Mouse (Mus musculus) liver, embryonic 12.5 days (tissue): Measurements from ENCODE around the gene Slc1a5. TPM values are rescaled to one million over a fixed set of nuclear protein-coding genes. Genes with fewer than 3 reads are reported as not detected.

ENCODE experiments used
- ATAC-seq: fragments of 200-750 bp; cut with Nextera tagmentation; 2 replicates; pipeline ENCODE4 v1.8.0; 2017; ENCODE audit warnings: moderate number of reproducible peaks, mild to moderate bottlenecking, moderate library complexity
- H3K27ac ChIP-seq: fragments of 300-500 bp; sonication (generic); 2 replicates; pipeline ENCODE4 v1.5.1; 2016; ENCODE audit warnings: mild to moderate bottlenecking
- H3K27me3 ChIP-seq: fragments of 300-500 bp; sonication (generic); replicated peaks from 2 replicates; pipeline ENCODE4 v1.6.1; 2016; ENCODE audit warnings: mild to moderate bottlenecking, moderate library complexity
- H3K36me3 ChIP-seq: fragments of 300-500 bp; sonication (generic); 2 replicates; pipeline ENCODE4 v1.6.1; 2016; ENCODE audit warnings: mild to moderate bottlenecking, moderate library complexity
- H3K4me1 ChIP-seq: fragments of 300-500 bp; sonication (generic); 2 replicates; pipeline ENCODE4 v1.6.1; 2016
- H3K4me2 ChIP-seq: fragments of 300-500 bp; sonication (generic); 2 replicates; pipeline ENCODE4 v1.6.1; 2016; ENCODE audit warnings: mild to moderate bottlenecking, moderate library complexity
- H3K4me3 ChIP-seq: fragments of 300-500 bp; sonication (generic); 2 replicates; pipeline ENCODE4 v1.5.1; 2016; ENCODE audit warnings: mild to moderate bottlenecking, moderate library complexity
- H3K9ac ChIP-seq: fragments of 300-500 bp; sonication (generic); 2 replicates; pipeline ENCODE4 v1.6.1; 2016; ENCODE audit warnings: mild to moderate bottlenecking, moderate library complexity
- H3K9me3 ChIP-seq: fragments of 300-500 bp; sonication (generic); replicated peaks from 2 replicates; pipeline ENCODE4 v1.6.1; 2016; ENCODE audit warnings: mild to moderate bottlenecking, moderate library complexity
- WGBS: fragments of 180-500 bp; shearing (Covaris S2); methylation state at CpG from one replicate; pipeline ENCODE4 v1.1.7; 2016; ENCODE audit not compliant: insufficient replicate concordance; 5-methylcytosine and 5-hydroxymethylcytosine counted together
- polyA plus RNA-seq: library from polyadenylated mRNA; unstranded; fragments of >200 nt; fragmentation: Nextera tagmentation; extraction: Ambion mirVana; gene quantifications from 2 replicates; pipeline ENCODE4 v1.2.1, GENCODE M21; 2016

The Slc1a5 gene
- polyA plus RNA-seq, result 127 and 128 TPM in 2 replicates

GRCm38 (mm10) chr7:16780825-16781554, at the start of gene Slc1a5:
Slc1a5 (plus strand) TSS chr7:16781340.
- Histone ChIP-seq H3K9ac (peak within 1 kb of the TSS; percentile 98), H3K4me2 (peak within 1 kb of the TSS; percentile 89), H3K4me3 (peak within 1 kb of the TSS; percentile 99), H3K27me3 (no peaks in the 10 kb centered on the region), H3K9me3 (no peaks in the 10 kb centered on the region), H3K36me3 (peaks cover 25% of the 10 kb centered on the region), H3K4me1 (peaks cover 45% of the 10 kb centered on the region), H3K27ac (peak within 1 kb of the TSS; percentile 98)
- peak; percentile 71 for ATAC-seq
- 2% methylated on average over 34 of the region's 34 CpGs for WGBS

GRCm38 (mm10) chr7:16731893-16732422, 49.2 kb upstream of the Slc1a5 start:
- Histone ChIP-seq H3K36me3 (no peaks in the 10 kb centered on the region), H3K9me3 (no peaks in the 10 kb centered on the region), H3K4me3 (no peak overlapping the region), H3K9ac (no peak overlapping the region), H3K27ac (no peak overlapping the region), H3K4me1 (peaks cover 18% of the 10 kb centered on the region), H3K4me2 (no peak overlapping the region), H3K27me3 (no peaks in the 10 kb centered on the region; the same call in 1 of the 2 replicates)
- 67% methylated on average over 7 of the region's 7 CpGs for WGBS
- no peak for ATAC-seq

GRCm38 (mm10) chr7:16737606-16738072, 43.5 kb upstream of the Slc1a5 start:
- 34% methylated on average over 10 of the region's 10 CpGs for WGBS
- H3K27ac ChIP-seq, result no peak overlapping the region
- no peak for ATAC-seq

GRCm38 (mm10) chr7:16738073-16738696, 43.0 kb upstream of the Slc1a5 start, which contains the start of gene Ap2s1:
Ap2s1 (plus strand) TSS chr7:16738410.
- peak within 1 kb of the TSS; percentile 82 for H3K4me2 ChIP-seq
- ATAC-seq, result peak; percentile 98
- H3K9ac ChIP-seq, result peak within 1 kb of the TSS; percentile 89
- peaks cover 32% of the 10 kb centered on the region for H3K4me1 ChIP-seq
- no peaks in the 10 kb centered on the region for H3K9me3 ChIP-seq
- H3K27me3 ChIP-seq, result no peaks in the 10 kb centered on the region
- H3K4me3 ChIP-seq, result peak within 1 kb of the TSS; percentile 83
- H3K36me3 ChIP-seq, result peaks cover 25% of the 10 kb centered on the region
- WGBS, result under 1% methylated on average over 34 of the region's 34 CpGs
- peak within 1 kb of the TSS; percentile 67 for H3K27ac ChIP-seq

More at GRCm38 (mm10) chr7:16737606-16738072, 43.5 kb upstream of the Slc1a5 start:
- Histone ChIP-seq H3K9me3 (no peaks in the 10 kb centered on the region), H3K4me3 (peak overlapping the region; percentile 83), H3K4me1 (peaks cover 32% of the 10 kb centered on the region), H3K9ac (peak overlapping the region; percentile 55), H3K27me3 (no peaks in the 10 kb centered on the region), H3K4me2 (peak overlapping the region; percentile 82), H3K36me3 (peaks cover 20% of the 10 kb centered on the region)

GRCm38 (mm10) chr7:16739056-16739604, 42.0 kb upstream of the Slc1a5 start:
- Histone ChIP-seq H3K9me3 (no peaks in the 10 kb centered on the region), H3K4me3 (peak overlapping the region; percentile 83), H3K4me2 (peak overlapping the region; percentile 82), H3K36me3 (peaks cover 35% of the 10 kb centered on the region), H3K4me1 (peaks cover 32% of the 10 kb centered on the region), H3K27ac (peak overlapping the region; percentile 67), H3K27me3 (no peaks in the 10 kb centered on the region), H3K9ac (peak overlapping the region; percentile 89)
- 33% methylated on average over 10 of the region's 10 CpGs for WGBS
- ATAC-seq, result no peak

- Histone ChIP-seq H3K27me3 (no peaks in the 10 kb centered on the region), H3K27ac (no peak overlapping the region), H3K9me3 (no peaks in the 10 kb centered on the region), H3K4me3 (no peak overlapping the region), H3K4me1 (peaks cover 14% of the 10 kb centered on the region; the same call in 1 of the 2 replicates), H3K4me2 (no peak overlapping the region), H3K36me3 (peaks cover 91% of the 10 kb centered on the region), H3K9ac (no peak overlapping the region)
- no peak for ATAC-seq
- 91% methylated on average over 4 of the region's 4 CpGs for WGBS
Observed at GRCm38 (mm10) chr7:16745373-16745772, 35.8 kb upstream of the Slc1a5 start.

- Histone ChIP-seq H3K9me3 (no peaks in the 10 kb centered on the region), H3K4me2 (no peak overlapping the region), H3K4me1 (peaks cover 10% of the 10 kb centered on the region; the same call in 1 of the 2 replicates), H3K9ac (no peak overlapping the region), H3K4me3 (no peak overlapping the region), H3K27me3 (no peaks in the 10 kb centered on the region), H3K27ac (no peak overlapping the region), H3K36me3 (peaks cover 85% of the 10 kb centered on the region)
- ATAC-seq, result 0 out of 2 replicates have a peak, but pooled peaks have one; percentile 33
- 51% methylated on average over 3 of the region's 3 CpGs for WGBS
Observed at GRCm38 (mm10) chr7:16746093-16746492, 35.0 kb upstream of the Slc1a5 start.

- no peak for ATAC-seq
- 82% methylated on average over 6 of the region's 6 CpGs for WGBS
- Histone ChIP-seq H3K36me3 (peaks cover 71% of the 10 kb centered on the region), H3K4me3 (no peak overlapping the region), H3K4me1 (0 out of 2 replicates have a peak, but pooled peaks cover 5% of the 10 kb centered on the region), H3K4me2 (no peak overlapping the region), H3K9ac (no peak overlapping the region), H3K27ac (no peak overlapping the region), H3K27me3 (no peaks in the 10 kb centered on the region), H3K9me3 (no peaks in the 10 kb centered on the region)
Observed at GRCm38 (mm10) chr7:16747656-16748055, 33.5 kb upstream of the Slc1a5 start.

GRCm38 (mm10) chr7:16752016-16752415, 29.1 kb upstream of the Slc1a5 start:
- H3K4me1 ChIP-seq, result peaks cover 14% of the 10 kb centered on the region
- no peak overlapping the region for H3K9ac ChIP-seq
- H3K4me3 ChIP-seq, result no peak overlapping the region
- ATAC-seq, result no peak
- H3K4me2 ChIP-seq, result no peak overlapping the region
- WGBS, result 79% methylated on average over 12 of the region's 12 CpGs
- no peaks in the 10 kb centered on the region for H3K27me3 ChIP-seq
- H3K27ac ChIP-seq, result no peak overlapping the region
- no peaks in the 10 kb centered on the region for H3K9me3 ChIP-seq
- peaks cover 30% of the 10 kb centered on the region for H3K36me3 ChIP-seq

- 24% methylated on average over 17 of the region's 17 CpGs for WGBS
- no peak overlapping the region for H3K4me3 ChIP-seq
- peaks cover 26% of the 10 kb centered on the region for H3K4me1 ChIP-seq
- peak overlapping the region; percentile 37 for H3K4me2 ChIP-seq
- no peak overlapping the region for H3K27ac ChIP-seq
- H3K9me3 ChIP-seq, result no peaks in the 10 kb centered on the region
- no peaks in the 10 kb centered on the region; the same call in 1 of the 2 replicates for H3K27me3 ChIP-seq
- peak overlapping the region; percentile 2; the same call in 1 of the 2 replicates for H3K9ac ChIP-seq
- H3K36me3 ChIP-seq, result no peaks in the 10 kb centered on the region
- peak; percentile 59 for ATAC-seq
Observed at GRCm38 (mm10) chr7:16755362-16756017, 25.6 kb upstream of the Slc1a5 start.

- no peak for ATAC-seq
- Histone ChIP-seq H3K27me3 (no peaks in the 10 kb centered on the region; the same call in 1 of the 2 replicates), H3K4me1 (peaks cover 26% of the 10 kb centered on the region), H3K9ac (no peak overlapping the region), H3K27ac (no peak overlapping the region), H3K4me2 (no peak overlapping the region), H3K9me3 (no peaks in the 10 kb centered on the region), H3K4me3 (no peak overlapping the region), H3K36me3 (no peaks in the 10 kb centered on the region)
- 61% methylated on average over 10 of the region's 11 CpGs for WGBS
Observed at GRCm38 (mm10) chr7:16758872-16759574, 22.1 kb upstream of the Slc1a5 start.
